Mouse (Mus musculus): ENCODE measurements at regions not wholly inside any gene's neighbourhood (a gene's known extent, or its start where the extent isn't known, plus 50 kb on each side); places are given as distances from the start of the nearest gene placed in this dataset.

GRCm38 (mm10) chrX:18942612-18943011 is 481.4 kb upstream of the 4930578C19Rik start:
- TF ChIP-seq CTCF (IDR thresholded peaks at IDR 0.05; ENCODE audit: insufficient read depth, low read length) (no peak), POLR2A (IDR thresholded peaks at IDR 0.05; ENCODE audit: borderline replicate concordance, extremely low read depth, low read depth, low read length) (no peak)
